In the genomic region with DNA sequence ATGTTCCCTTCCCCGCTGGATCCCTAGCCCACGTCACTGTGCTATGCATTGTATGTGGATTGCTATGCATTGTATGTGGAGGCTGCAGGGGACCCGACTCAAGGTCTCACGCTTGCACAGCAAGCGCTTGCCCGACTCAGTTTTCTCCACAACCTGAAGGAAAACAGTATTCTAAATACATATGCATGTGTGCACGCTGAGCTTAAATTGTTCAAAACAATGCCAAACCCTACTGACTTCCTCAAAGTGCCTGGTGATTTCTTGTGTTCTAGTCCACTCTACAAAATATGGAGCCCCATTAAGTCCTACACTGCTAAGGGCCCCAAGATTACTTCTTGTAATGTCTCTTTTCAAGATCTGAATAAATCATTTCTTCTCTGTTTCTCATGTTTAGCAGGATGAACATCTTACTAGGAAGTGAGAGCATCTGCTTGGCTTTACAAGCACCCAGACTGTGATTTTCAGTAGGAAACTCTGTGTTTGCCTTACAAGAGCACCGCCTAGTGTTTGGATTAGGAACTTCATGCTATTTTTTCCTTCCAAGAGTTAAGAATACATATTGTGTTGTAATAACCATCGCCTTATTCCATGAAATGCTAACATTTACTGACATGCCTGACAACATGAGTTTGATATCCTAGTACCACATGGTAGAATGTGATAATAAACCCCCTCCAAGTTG, we compare ENCODE assay signal across 8 mouse cellular contexts.
DNase-seq lines count a peak whose midpoint lies in the region; ATAC-seq lines count a peak whose summit lies in the region.

No protein-coding gene starts in this region.

- 58% methylated on average over 9 of the region's 9 CpGs for WGBS in embryonic facial prominence, embryonic 11.5 days
- 68% methylated on average over 9 of the region's 9 CpGs for WGBS in embryonic facial prominence, embryonic 10.5 days
- 63% methylated on average over 9 of the region's 9 CpGs for WGBS in forebrain, embryonic 15.5 days
- WGBS in neural tube, embryonic 13.5 days, result 62% methylated on average over 9 of the region's 9 CpGs

- H3K9me3 ChIP-seq in embryonic facial prominence, embryonic 11.5 days (replicated peaks; ENCODE audit: control insufficient read depth, low read length), result no peaks in the 10 kb centered on the region
- no peaks in the 10 kb centered on the region for H3K9me3 ChIP-seq in embryonic facial prominence, embryonic 10.5 days
- no peaks in the 10 kb centered on the region for H3K9me3 ChIP-seq in forebrain, embryonic 15.5 days
- no peaks in the 10 kb centered on the region for H3K9me3 ChIP-seq in neural tube, embryonic 13.5 days

- no peaks in the 10 kb centered on the region for H3K36me3 ChIP-seq in embryonic facial prominence, embryonic 11.5 days (replicated peaks; ENCODE audit: control insufficient read depth, insufficient read depth, low read depth, low read length)
- H3K36me3 ChIP-seq in embryonic facial prominence, embryonic 10.5 days (replicated peaks), result no peaks in the 10 kb centered on the region
- no peaks in the 10 kb centered on the region for H3K36me3 ChIP-seq in forebrain, embryonic 15.5 days
- no peaks in the 10 kb centered on the region for H3K36me3 ChIP-seq in neural tube, embryonic 13.5 days

- no peaks in the 10 kb centered on the region for H3K4me1 ChIP-seq in embryonic facial prominence, embryonic 11.5 days (ENCODE audit: control insufficient read depth, insufficient read depth, low read length)
- H3K4me1 ChIP-seq in embryonic facial prominence, embryonic 10.5 days, result peaks cover 32% of the 10 kb centered on the region
- 0 out of 2 replicates have a peak, but pooled peaks cover 3% of the 10 kb centered on the region for H3K4me1 ChIP-seq in forebrain, embryonic 15.5 days
- peaks cover 18% of the 10 kb centered on the region for H3K4me1 ChIP-seq in neural tube, embryonic 13.5 days (replicated peaks)

- H3K4me2 ChIP-seq in embryonic facial prominence, embryonic 11.5 days (ENCODE audit: low read depth, low read length), result no peak overlapping the region
- H3K4me2 ChIP-seq in forebrain, embryonic 15.5 days (replicated peaks), result peak overlapping the region; percentile 12
- H3K4me2 ChIP-seq in neural tube, embryonic 13.5 days, result peak overlapping the region; percentile 26

- H3K9ac ChIP-seq in embryonic facial prominence, embryonic 11.5 days (replicated peaks; ENCODE audit: low read length), result no peak overlapping the region
- no peak overlapping the region for H3K9ac ChIP-seq in forebrain, embryonic 15.5 days (replicated peaks)
- no peak overlapping the region for H3K9ac ChIP-seq in neural tube, embryonic 13.5 days

- H3K4me3 ChIP-seq in embryonic facial prominence, embryonic 11.5 days (ENCODE audit: low read depth, low read length), result no peak overlapping the region
- no peak overlapping the region for H3K4me3 ChIP-seq in embryonic facial prominence, embryonic 10.5 days
- peak overlapping the region; percentile 13; the same call in 1 of the 2 replicates for H3K4me3 ChIP-seq in forebrain, embryonic 15.5 days
- H3K4me3 ChIP-seq in neural tube, embryonic 13.5 days, result no peak overlapping the region

- H3K27me3 ChIP-seq in embryonic facial prominence, embryonic 11.5 days (ENCODE audit: control insufficient read depth, insufficient read depth, low read length), result no peaks in the 10 kb centered on the region
- no peaks in the 10 kb centered on the region for H3K27me3 ChIP-seq in embryonic facial prominence, embryonic 10.5 days (replicated peaks; ENCODE audit: low read depth, poor library complexity, severe bottlenecking)
- H3K27me3 ChIP-seq in forebrain, embryonic 15.5 days, result no peaks in the 10 kb centered on the region
- H3K27me3 ChIP-seq in neural tube, embryonic 13.5 days, result no peaks in the 10 kb centered on the region

- ATAC-seq in embryonic facial prominence, embryonic 11.5 days (replicated peaks; ENCODE audit: insufficient number of reproducible peaks, low FRiP score, low TSS enrichment, low read depth), result no peak
- peak; percentile 62 for ATAC-seq in forebrain, embryonic 15.5 days (replicated peaks)
- peak; percentile 45; the same call in 1 of the 2 replicates for ATAC-seq in neural tube, embryonic 13.5 days (ENCODE audit: low read depth)

- no peak overlapping the region for H3K27ac ChIP-seq in embryonic facial prominence, embryonic 11.5 days (replicated peaks; ENCODE audit: low read depth, low read length)
- H3K27ac ChIP-seq in embryonic facial prominence, embryonic 10.5 days (replicated peaks), result no peak overlapping the region
- H3K27ac ChIP-seq in forebrain, embryonic 15.5 days (replicated peaks), result no peak overlapping the region
- H3K27ac ChIP-seq in neural tube, embryonic 13.5 days (replicated peaks), result no peak overlapping the region

- DNase-seq in embryonic facial prominence, embryonic 11.5 days (ENCODE audit: low spot score), result peak; percentile 86
- DNase-seq in embryonic facial prominence, embryonic 10.5 days (ENCODE audit: low spot score), result no peak
- peak; percentile 35 for DNase-seq in thymus, postnatal 0 days (ENCODE audit: low spot score)
- DNase-seq in thymus, postnatal 4 days, result no peak
- peak; percentile 74 for DNase-seq in layer of hippocampus, adult 11-12 months (ENCODE audit: low spot score)
- DNase-seq in urinary bladder, postnatal 36 days (ENCODE audit: low spot score in 2 of 2), result no peak

Comparison
In these comparisons a context has a peak if more than half of its experiments do, and no peak if none do; other contexts are left out.
1. DNase-seq: peak in embryonic facial prominence, embryonic 11.5 days (single experiment), thymus, postnatal 0 days (single experiment) and layer of hippocampus, adult 11-12 months (single experiment); none in embryonic facial prominence, embryonic 10.5 days (single experiment), thymus, postnatal 4 days (single experiment) and urinary bladder, postnatal 36 days (0 of 2).